Mouse (Mus musculus) embryonic facial prominence, embryonic 11.5 days (tissue): ENCODE data around the gene Nrn1. TPM values are rescaled to one million over a fixed set of nuclear protein-coding genes. Genes with fewer than 3 reads are reported as not detected.

Experiments used
- ATAC-seq: fragments of 200-750 bp; cut with Nextera tagmentation; replicated peaks from 2 replicates; pipeline ENCODE4 v1.8.0; 2017; ENCODE audit warnings: low read depth; ENCODE audit not compliant: insufficient number of reproducible peaks, low FRiP score, low TSS enrichment
- DNase-seq: peaks from one replicate; pipeline ENCODE4 v3.0.0-alpha.2; 2015; ENCODE audit warnings: low spot score
- H3K27ac ChIP-seq: fragments of 300-500 bp; sonication (generic); replicated peaks from 2 replicates; pipeline ENCODE4 v1.5.1; 2014; ENCODE audit warnings: mild to moderate bottlenecking, low read depth, low read length, control low read depth
- H3K27me3 ChIP-seq: fragments of 300-500 bp; sonication (generic); 2 replicates; pipeline ENCODE4 v1.6.1; 2014; ENCODE audit warnings: mild to moderate bottlenecking, low read length, moderate library complexity, mixed read lengths; ENCODE audit not compliant: control insufficient read depth, insufficient read depth
- H3K36me3 ChIP-seq: fragments of 300-500 bp; sonication (generic); replicated peaks from 2 replicates; pipeline ENCODE4 v1.6.1; 2014; ENCODE audit warnings: low read depth, mild to moderate bottlenecking, low read length, moderate library complexity, mixed read lengths; ENCODE audit not compliant: control insufficient read depth, insufficient read depth
- H3K4me1 ChIP-seq: fragments of 300-500 bp; sonication (generic); 2 replicates; pipeline ENCODE4 v1.6.1; 2014; ENCODE audit warnings: low read length, mixed read lengths; ENCODE audit not compliant: control insufficient read depth, insufficient read depth
- H3K4me2 ChIP-seq: fragments of 300-500 bp; sonication (generic); 2 replicates; pipeline ENCODE4 v1.6.1; 2014; ENCODE audit warnings: low read depth, mild to moderate bottlenecking, control low read depth, low read length, moderate library complexity
- H3K4me3 ChIP-seq: fragments of 300-500 bp; sonication (generic); 2 replicates; pipeline ENCODE4 v1.5.1; 2014; ENCODE audit warnings: low read depth, low read length, control low read depth
- H3K9ac ChIP-seq: fragments of 300-500 bp; sonication (generic); replicated peaks from 2 replicates; pipeline ENCODE4 v1.6.1; 2014; ENCODE audit warnings: mild to moderate bottlenecking, control low read depth, low read length
- H3K9me3 ChIP-seq: fragments of 300-500 bp; sonication (generic); replicated peaks from 2 replicates; pipeline ENCODE4 v1.6.1; 2016; ENCODE audit warnings: mild to moderate bottlenecking, low read length, inconsistent platforms, mixed read lengths; ENCODE audit not compliant: control insufficient read depth
- WGBS: fragments of 180-500 bp; shearing (Covaris S2); extraction: QIAGEN DNeasy Blood & Tissue Kit; methylation state at CpG from one replicate; pipeline ENCODE4 v1.1.7; 2014; 5-methylcytosine and 5-hydroxymethylcytosine counted together
- polyA plus RNA-seq: library from polyadenylated mRNA; unstranded; fragments of >200 nt; fragmentation: Nextera tagmentation; extraction: Ambion mirVana; gene quantifications from 2 replicates; pipeline ENCODE4 v1.2.1, GENCODE M21; 2014

Nrn1 gene
- polyA plus RNA-seq, 1 experiment from 2014 or later = 11.5 TPM

DNA sequence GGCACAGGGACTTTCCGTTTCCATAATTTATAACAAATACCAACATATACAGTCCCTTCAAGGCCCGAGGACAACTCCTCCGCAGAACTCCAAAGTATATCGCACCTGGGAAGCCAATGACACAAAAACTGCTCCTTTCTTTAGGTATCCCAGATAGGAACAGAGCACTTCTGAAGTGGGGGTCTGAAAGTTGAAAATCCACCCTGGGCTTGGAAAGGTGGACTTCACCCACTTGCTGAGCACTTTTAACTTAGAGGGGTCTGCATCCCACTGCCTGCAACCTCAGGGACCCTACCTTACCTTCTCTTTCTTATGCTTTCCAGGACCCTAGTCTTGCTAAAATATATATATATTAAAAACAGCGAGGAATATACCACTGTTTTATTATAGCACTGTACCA lies 6.4 kb downstream of the Nrn1 start:
- ATAC-seq (no peak), DNase-seq (no peak)
- Histone ChIP-seq H3K4me3 (no peak overlapping the region), H3K4me2 (no peak overlapping the region; the same call in 1 of the 2 replicates), H3K4me1 (peaks cover 5% of the 10 kb centered on the region; the same call in 1 of the 2 replicates), H3K9me3 (no peaks in the 10 kb centered on the region), H3K9ac (no peak overlapping the region), H3K36me3 (no peaks in the 10 kb centered on the region), H3K27me3 (peaks cover 62% of the 10 kb centered on the region), H3K27ac (no peak overlapping the region)
- WGBS = 6% methylated on average over 5 of the region's 5 CpGs

DNA sequence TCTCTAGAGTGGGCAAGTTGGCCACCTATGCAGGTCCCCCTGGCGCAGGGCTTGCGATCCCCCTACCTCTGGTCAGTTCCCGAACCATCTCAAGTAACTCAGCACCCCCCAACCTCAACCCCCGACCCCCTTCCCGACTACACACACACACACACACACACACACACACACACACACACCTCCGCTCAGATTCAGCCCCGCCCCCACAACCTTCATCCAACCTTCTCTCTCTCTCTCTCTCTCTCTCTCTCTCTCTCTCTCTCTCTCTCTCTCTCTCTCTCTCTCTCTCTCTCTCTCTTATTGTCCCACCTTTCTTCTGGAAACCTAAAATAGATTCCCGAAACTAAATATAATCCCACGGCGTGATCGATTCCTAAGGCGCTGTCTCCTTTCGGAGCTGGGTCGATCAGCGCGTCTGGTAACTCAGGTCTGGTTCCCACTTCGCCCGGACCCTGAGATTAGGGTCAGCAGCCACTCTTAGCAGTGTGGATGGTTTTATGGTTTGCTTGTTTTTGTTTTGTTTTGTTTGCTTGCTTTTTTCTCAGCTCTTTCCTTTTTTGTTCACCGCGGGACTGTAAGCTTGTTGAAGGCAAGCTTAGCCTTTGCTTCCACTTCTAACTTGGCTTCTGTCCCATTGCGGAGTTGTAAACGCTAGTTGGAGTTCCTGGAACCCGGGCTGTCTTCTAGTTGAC lies 7.0 kb downstream of the Nrn1 start:
- Histone ChIP-seq H3K9ac (peak overlapping the region; percentile 41; the same call in 1 of the 2 replicates), H3K4me2 (peak overlapping the region; percentile 57), H3K27ac (peak overlapping the region; percentile 20; the same call in 1 of the 2 replicates), H3K9me3 (no peaks in the 10 kb centered on the region), H3K36me3 (no peaks in the 10 kb centered on the region), H3K4me3 (peak overlapping the region; percentile 30), H3K4me1 (peaks cover 5% of the 10 kb centered on the region; the same call in 1 of the 2 replicates), H3K27me3 (peaks cover 66% of the 10 kb centered on the region)
- under 1% methylated on average over 20 of the region's 23 CpGs for WGBS
- ATAC-seq (no peak), DNase-seq (no peak)

DNA sequence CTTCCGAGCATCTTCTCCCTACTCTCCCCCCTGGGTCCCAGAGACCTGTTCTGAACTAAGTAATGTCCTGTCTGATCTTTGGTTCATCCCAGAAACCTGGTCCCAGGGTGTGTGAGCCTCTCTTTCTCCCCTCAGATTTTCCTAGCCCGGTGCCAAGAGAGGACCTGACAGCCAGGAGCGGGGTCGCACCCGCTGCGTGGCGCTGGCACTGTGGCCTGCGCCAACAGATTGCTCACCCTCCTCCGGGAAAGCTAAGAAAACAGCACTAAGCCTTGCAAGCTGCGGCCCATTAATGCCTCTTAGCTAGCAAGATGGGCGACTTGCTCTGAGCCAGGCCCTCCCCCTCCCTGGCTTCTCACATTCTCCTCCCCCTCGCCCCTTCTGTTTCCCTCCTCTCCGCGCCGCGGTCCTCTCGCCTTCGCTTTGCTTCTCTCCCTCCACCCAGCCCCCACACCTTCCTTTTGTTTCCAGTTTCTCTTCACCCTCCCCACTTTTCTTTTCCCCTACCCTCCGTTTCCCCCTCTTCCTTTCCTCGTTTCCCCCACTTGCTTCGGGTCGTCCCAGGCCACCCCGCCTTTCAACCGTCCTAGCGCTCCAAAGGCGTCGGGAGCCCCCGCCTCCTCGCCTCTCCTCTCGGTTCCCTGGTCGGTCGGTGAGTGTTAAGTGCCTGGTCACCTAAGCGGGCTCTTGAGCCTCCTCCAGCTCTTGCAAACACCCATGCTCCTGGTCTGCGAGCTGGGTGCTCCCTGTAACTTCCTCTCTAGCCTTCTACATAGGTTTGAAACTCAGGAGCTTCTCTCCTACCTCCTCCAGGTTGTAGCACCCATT lies 7.8 kb downstream of the Nrn1 start:
- Histone ChIP-seq H3K4me1 (peaks cover 5% of the 10 kb centered on the region; the same call in 1 of the 2 replicates), H3K4me3 (peak overlapping the region; percentile 30), H3K27ac (peak overlapping the region; percentile 20; the same call in 1 of the 2 replicates), H3K27me3 (peaks cover 73% of the 10 kb centered on the region), H3K9me3 (no peaks in the 10 kb centered on the region), H3K9ac (peak overlapping the region; percentile 41), H3K4me2 (peak overlapping the region; percentile 57), H3K36me3 (no peaks in the 10 kb centered on the region)
- WGBS = 0% methylated on average over 34 of the region's 34 CpGs
- DNase-seq (peak; percentile 74), ATAC-seq (peak; percentile 31; the same call in 1 of the 2 replicates)

- WGBS = 0% methylated on average over 24 of the region's 24 CpGs
- no peak for ATAC-seq
- Histone ChIP-seq H3K4me2 (peak overlapping the region; percentile 57), H3K4me3 (peak overlapping the region; percentile 30), H3K9me3 (no peaks in the 10 kb centered on the region), H3K36me3 (no peaks in the 10 kb centered on the region), H3K27me3 (peaks cover 76% of the 10 kb centered on the region), H3K4me1 (peaks cover 5% of the 10 kb centered on the region; the same call in 1 of the 2 replicates), H3K27ac (no peak overlapping the region), H3K9ac (peak overlapping the region; percentile 41; the same call in 1 of the 2 replicates)
- peak; percentile 29 for DNase-seq
Measured at GRCm38 (mm10) chr13:36726551-36726950, 8.4 kb downstream of the Nrn1 start.

- Histone ChIP-seq H3K4me3 (no peak overlapping the region), H3K9ac (no peak overlapping the region)
- peak; percentile 35 for DNase-seq
Measured at GRCm38 (mm10) chr13:36725881-36726280, 9.1 kb downstream of the Nrn1 start.

GRCm38 (mm10) chr13:36724533-36725470 lies 10.1 kb downstream of the Nrn1 start:
- ATAC-seq = 0 out of 2 replicates have a peak, but pooled peaks have one; percentile 33
- Histone ChIP-seq H3K4me1 (peaks cover 5% of the 10 kb centered on the region; the same call in 1 of the 2 replicates), H3K27ac (no peak overlapping the region), H3K36me3 (no peaks in the 10 kb centered on the region), H3K27me3 (peaks cover 62% of the 10 kb centered on the region), H3K9ac (no peak overlapping the region), H3K4me2 (peak overlapping the region; percentile 3), H3K4me3 (0 out of 2 replicates have a peak overlapping the region, but pooled peaks have one; percentile 11), H3K9me3 (no peaks in the 10 kb centered on the region)
- DNase-seq = peak; percentile 56
- under 1% methylated on average over 40 of the region's 40 CpGs for WGBS

More at GRCm38 (mm10) chr13:36725881-36726280, 9.1 kb downstream of the Nrn1 start:
- Histone ChIP-seq H3K27ac (no peak overlapping the region), H3K4me1 (peaks cover 5% of the 10 kb centered on the region; the same call in 1 of the 2 replicates), H3K9me3 (no peaks in the 10 kb centered on the region), H3K36me3 (no peaks in the 10 kb centered on the region), H3K4me2 (no peak overlapping the region), H3K27me3 (peaks cover 71% of the 10 kb centered on the region)
- no peak for ATAC-seq
- 2% methylated on average over 8 of the region's 8 CpGs for WGBS

DNA sequence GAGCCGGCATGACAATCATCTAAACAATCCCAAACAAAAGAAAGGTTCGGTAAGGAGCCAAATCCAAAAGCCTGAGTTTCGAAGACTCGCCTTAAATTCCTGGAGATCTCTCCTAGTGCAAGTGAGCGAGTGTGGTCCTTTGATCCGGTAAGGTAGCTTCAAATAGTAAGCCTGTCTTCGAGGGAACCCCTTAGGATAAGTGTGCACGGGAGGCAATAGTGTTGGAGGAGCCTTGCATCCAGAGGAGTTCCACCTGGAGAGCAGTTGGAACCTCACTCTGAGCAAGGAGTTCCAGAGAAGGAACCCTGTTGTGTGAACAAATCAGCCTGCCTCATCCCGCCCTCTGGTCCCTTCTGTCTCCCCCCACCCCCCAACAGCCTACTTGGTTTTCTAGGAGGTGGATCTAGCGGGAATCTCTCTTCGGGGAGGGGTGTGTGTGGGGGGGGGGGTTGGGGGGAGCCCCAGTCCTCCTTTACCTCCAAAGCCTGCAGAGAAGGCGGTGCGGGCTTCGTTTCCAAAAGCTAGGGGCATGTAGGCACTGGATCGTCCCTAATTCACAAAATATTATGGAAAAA lies 11.1 kb downstream of the Nrn1 start:
- 2% methylated on average over 15 of the region's 15 CpGs for WGBS
- H3K27ac ChIP-seq = no peak overlapping the region
- peaks cover 53% of the 10 kb centered on the region for H3K27me3 ChIP-seq
- ATAC-seq = no peak
- no peak overlapping the region for H3K4me3 ChIP-seq
- DNase-seq = no peak
- no peaks in the 10 kb centered on the region for H3K9me3 ChIP-seq
- H3K9ac ChIP-seq = no peak overlapping the region
- H3K4me1 ChIP-seq = peaks cover 5% of the 10 kb centered on the region; the same call in 1 of the 2 replicates
- no peak overlapping the region for H3K4me2 ChIP-seq
- H3K36me3 ChIP-seq = no peaks in the 10 kb centered on the region
